Mouse (Mus musculus): ENCODE data around the gene Mslnl. TPM values are rescaled to one million over a fixed set of nuclear protein-coding genes. Genes with fewer than 3 reads are reported as not detected.
A peak's percentile ranks its signal among the peaks of the same experiment; 100 is the strongest.
"Not testable (repeated sequence)": the region's sequence is repeated elsewhere in the genome, so short reads cannot be mapped to it uniquely, and the experiment has no call there.

Gene Mslnl
- not detected for total RNA-seq (2021)
- long read RNA-seq: 0 reads

- no peak for DNase-seq (ENCODE audit: low spot score in 2 of 2)
Measured at GRCm38 (mm10) chr17:25735745-25736144, at the start of gene Mslnl. Gene Mslnl (plus strand): TSS chr17:25736042.

- no peak for DNase-seq (ENCODE audit: low spot score in 2 of 2)
Measured at GRCm38 (mm10) chr17:25686323-25686722, 49.5 kb upstream of the Mslnl start.

- DNase-seq (ENCODE audit: low spot score in 2 of 2): no peak
Measured at GRCm38 (mm10) chr17:25688922-25689321, 46.9 kb upstream of the Mslnl start.

DNA sequence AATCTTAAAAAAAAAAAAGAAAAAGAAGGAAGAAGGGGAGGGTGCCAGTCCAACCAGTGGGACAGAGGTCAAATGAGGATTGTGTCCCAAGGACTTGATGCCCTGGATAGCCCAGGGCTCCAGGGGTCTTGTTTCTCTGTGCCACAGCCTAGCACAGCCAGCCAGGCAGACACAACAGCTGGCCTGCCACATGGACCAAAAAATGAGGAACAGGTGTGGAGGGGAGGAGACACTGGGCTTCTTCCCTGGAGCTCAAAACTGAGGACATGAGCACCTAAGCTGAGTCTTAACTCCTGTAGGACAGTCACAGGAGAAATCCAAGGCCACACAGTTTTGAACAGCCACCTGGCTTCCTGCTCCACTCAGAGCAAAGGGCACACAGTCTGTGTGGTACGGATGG is 39.6 kb upstream of the Mslnl start:
- DNase-seq (ENCODE audit: low spot score in 2 of 2): no peak

- peak; percentile 89 to 90 for DNase-seq (ENCODE audit: low spot score in 2 of 2)
Measured at GRCm38 (mm10) chr17:25698446-25698845, 37.4 kb upstream of the Mslnl start.

DNA sequence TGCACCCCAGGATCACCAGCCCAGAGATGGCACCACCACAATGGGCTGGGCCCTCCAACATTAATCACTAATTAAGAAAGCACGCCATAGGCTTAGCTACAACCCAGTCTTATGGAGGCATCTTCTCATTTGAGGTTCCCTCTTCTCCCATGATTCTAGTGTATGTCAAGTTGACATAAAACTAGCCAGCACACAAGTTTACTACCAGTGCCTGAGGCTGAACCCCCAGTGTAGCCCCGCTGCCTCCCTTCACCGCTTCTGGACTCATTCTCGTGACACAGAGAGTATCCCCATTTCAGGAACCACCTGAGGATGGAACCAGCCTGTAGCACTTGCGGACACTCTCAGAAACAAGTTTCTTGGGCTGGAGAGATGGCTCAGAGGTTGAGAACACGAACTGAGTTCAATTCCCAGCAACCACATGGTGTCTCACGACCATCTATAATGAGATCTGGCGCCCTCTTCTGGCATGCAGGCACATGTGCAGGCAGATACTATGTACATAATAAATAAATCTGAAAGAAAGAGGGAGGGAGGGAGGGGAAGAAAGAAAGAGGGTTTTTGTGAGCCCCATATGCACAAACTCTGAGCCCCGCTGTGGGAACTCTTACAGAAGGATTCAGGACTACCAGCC is 34.9 kb upstream of the Mslnl start:
- DNase-seq (ENCODE audit: low spot score in 2 of 2): no peak

- DNase-seq (ENCODE audit: low spot score in 2 of 2): no peak
Measured at GRCm38 (mm10) chr17:25709994-25710393, 25.8 kb upstream of the Mslnl start.

DNA sequence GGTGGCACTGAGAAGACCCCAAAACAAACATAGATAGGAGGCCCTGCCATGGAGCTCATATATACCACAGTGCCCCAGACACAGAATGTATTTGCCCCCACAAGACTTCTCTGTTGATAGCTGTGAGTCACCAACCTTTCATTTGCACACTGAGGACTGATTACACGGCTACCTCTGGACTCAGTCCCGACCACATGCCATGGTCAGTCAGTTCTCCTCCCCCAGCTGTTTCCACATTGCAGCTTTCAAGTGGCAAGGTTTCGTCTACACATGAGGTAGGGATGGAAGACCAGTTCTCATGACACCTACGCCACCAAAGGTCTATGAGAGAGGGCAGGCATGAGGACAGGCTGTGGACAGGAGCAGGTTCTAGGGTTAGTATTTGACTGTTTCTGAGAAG is 24.7 kb upstream of the Mslnl start:
- no peak for DNase-seq (ENCODE audit: low spot score in 2 of 2)

GRCm38 (mm10) chr17:25715627-25716026 is 20.2 kb upstream of the Mslnl start:
- DNase-seq (ENCODE audit: low spot score in 2 of 2): no peak

GRCm38 (mm10) chr17:25716130-25716529 is 19.7 kb upstream of the Mslnl start:
- no peak for DNase-seq (ENCODE audit: low spot score in 2 of 2)

- DNase-seq (ENCODE audit: low spot score in 2 of 2): no peak
Measured at GRCm38 (mm10) chr17:25716711-25717637, 18.9 kb upstream of the Mslnl start, which contains the start of gene Gng13. Gene Gng13 (plus strand): TSS chr17:25717171.

GRCm38 (mm10) chr17:25717691-25718090 is 18.2 kb upstream of the Mslnl start:
- no peak for DNase-seq (ENCODE audit: low spot score in 2 of 2)

GRCm38 (mm10) chr17:25721476-25721875 is 14.4 kb upstream of the Mslnl start:
- DNase-seq (ENCODE audit: low spot score in 2 of 2): no peak

GRCm38 (mm10) chr17:25723470-25723869 is 12.4 kb upstream of the Mslnl start:
- no peak for DNase-seq (ENCODE audit: low spot score in 2 of 2)

DNA sequence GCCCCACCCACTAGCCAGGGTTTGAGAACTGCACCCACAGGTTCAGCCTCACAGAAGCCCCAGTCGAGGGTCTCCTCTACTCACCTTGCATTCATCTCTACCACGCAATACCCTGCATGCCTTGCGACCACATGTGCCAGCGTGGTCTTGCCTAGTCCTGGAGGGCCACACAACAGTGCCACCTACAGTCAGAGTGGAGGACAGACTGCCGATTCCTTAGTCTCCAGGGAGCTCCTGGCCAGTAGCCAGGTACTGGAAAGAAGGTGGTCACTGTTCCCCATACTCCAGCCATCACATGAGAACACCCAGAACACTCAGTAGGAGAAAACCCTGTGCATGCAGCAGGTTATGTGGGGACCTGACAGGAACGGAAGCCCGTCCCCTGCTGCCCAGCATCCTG is 11.9 kb upstream of the Mslnl start:
- no peak for DNase-seq (ENCODE audit: low spot score in 2 of 2)

DNA sequence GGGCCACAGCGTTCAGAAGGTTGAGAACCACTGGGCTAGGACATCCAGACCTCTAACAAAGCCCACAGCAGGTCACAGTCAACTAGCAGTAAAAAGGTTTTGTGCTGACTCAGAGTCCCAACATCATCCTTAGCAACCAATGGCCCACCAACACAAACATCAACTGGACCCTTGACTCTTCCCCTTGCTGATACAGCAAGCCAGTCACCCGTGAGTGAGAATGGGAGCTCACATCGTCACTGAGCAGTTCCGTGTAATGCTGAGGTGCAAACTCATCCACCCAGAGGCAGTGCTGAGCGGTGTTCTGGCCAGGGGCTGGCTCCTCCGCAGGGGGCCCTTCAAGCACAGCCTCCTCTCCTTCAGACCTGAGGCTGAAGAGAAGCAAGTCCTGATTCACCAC is 10.6 kb upstream of the Mslnl start:
- DNase-seq (ENCODE audit: low spot score in 2 of 2): no peak

- peak; percentile 98 for DNase-seq (ENCODE audit: low spot score in 2 of 2)
Measured at GRCm38 (mm10) chr17:25727265-25728008, 8.4 kb upstream of the Mslnl start, which contains the start of the genes Chtf18 and Rpusd1. Gene Chtf18 (minus strand): TSS chr17:25727419. Gene Rpusd1 (plus strand): TSS chr17:25727670.

- peak in 1 of 2 experiments; percentile 48 for DNase-seq (ENCODE audit: low spot score in 2 of 2)
Measured at GRCm38 (mm10) chr17:25728009-25728270, 7.9 kb upstream of the Mslnl start.

- DNase-seq (ENCODE audit: low spot score in 2 of 2): peak; percentile 91 to 92
Measured at GRCm38 (mm10) chr17:25732082-25732481, 3.8 kb upstream of the Mslnl start.

- DNase-seq (ENCODE audit: low spot score in 2 of 2): no peak
Measured at GRCm38 (mm10) chr17:25735246-25735645, 596 bp upstream of the Mslnl start.

GRCm38 (mm10) chr17:25738861-25739260 is 3.0 kb downstream of the Mslnl start:
- no peak for DNase-seq (ENCODE audit: low spot score in 2 of 2)

GRCm38 (mm10) chr17:25741471-25741870 is 5.6 kb downstream of the Mslnl start:
- not testable (repeated sequence) for DNase-seq (ENCODE audit: low spot score in 2 of 2)

Measured in layer of hippocampus, postnatal 10 days (tissue).